Mouse (Mus musculus) urinary bladder, postnatal 10 days (tissue): ENCODE data around the gene Rprml.
"Not testable (repeated sequence)": the region's sequence is repeated elsewhere in the genome, so short reads cannot be mapped to it uniquely, and the experiment has no call there.

Experiments
- DNase-seq: peaks from one replicate; pipeline ENCODE4 v3.0.0; 2022; ENCODE audit warnings: low spot score

Gene Rprml

DNA sequence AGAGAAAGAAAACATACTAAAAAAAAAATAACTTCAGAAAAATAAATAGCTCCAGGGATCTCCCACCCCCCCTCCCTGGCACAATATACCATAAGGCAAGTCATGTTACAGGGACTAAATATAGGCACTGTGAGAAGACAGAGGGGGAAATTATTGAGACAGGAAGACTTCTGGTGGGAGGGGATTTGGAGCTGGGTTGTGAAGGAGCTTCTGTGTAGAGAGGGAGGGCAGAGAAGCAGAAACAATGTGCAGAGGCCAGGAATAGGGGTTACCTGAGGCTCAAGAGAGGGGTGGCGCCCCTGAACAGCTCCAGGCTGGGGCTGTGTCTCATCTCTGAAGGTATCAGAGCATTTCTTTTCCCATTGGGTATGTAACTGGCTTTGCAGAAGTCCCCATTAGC lies 16.3 kb downstream of the Rprml start:
- no peak for DNase-seq

DNA sequence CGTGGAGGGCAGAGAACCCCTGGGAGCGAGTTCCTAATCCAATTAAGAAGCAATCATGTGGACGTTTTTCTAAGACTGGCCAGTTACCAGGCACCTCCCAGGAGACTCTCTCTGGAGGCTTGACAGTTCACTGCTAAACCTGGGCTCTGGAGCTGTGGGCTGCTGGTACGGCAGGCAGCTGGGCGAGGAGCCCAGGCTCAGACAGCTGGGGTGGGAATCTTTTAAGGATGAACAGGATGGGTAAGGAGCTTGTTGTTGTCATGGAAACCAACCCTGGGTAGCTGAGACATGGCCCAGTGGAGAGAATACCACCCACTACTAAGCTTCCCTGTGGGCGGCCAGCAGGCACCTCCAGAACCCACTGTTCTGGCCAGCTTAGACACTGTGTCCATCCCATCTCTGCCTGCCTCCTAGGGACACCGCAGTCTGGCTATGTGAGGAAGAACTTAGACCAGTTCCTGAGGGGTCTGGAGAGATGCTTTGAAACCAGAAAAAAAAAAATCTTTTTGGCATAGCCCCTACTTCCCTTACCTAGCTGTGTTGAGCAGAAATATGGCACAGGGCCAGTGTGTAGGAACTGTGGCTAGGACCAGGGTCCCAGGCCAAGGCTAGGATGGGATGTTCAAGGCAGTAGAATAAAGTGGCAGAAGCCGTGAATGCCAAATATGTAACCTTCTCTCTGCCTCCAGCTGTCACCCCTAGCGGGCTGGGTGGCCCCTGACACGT lies 17.0 kb downstream of the Rprml start:
- DNase-seq, result no peak

DNA sequence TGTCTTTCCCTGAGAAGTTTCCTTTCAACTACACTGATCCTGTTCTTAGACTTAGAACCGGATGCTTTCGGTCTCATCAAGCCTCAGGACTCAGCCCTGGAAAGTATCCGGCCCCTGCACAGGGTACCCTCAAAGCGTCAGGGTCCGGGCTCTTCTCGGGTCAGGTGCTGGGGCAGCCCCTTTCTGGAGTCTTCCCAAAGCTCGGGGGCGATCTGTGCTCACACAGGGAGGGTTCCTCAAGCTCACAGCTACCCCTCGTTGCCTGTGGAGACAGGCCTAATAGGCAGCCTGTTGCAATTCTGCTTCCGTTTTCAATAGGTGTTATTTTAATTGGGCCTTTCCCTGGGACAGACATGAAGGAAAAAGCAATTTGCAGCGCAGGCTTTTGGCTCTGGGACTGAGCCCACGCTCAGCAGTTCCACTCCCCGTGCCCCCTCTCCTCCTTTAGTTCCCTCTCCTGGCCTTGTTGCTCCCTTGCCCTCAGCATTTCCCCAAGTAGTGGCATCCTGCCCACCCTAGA lies 17.6 kb downstream of the Rprml start:
- no peak for DNase-seq

GRCm38 (mm10) chr11:103675556-103675955 lies 26.2 kb downstream of the Rprml start:
- DNase-seq, result no peak

DNA sequence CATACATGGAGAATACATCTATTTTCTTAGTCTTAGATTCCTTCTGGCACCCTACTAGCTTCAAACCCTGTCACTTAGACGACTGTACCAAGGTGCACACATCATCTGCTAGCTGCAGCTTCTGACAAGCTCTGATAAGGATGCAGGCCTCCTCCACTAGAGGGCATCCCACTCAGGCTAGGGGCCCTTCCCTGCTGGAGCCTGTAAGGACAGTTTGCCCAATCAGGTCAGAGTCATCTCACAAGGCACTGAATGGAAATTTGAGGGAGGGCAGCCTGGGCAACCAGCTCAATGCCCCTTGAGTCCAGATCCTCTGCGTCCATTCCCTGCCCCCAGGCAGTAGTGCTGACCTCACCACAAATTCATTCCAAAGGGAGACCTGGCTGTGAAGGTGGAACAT lies 27.7 kb downstream of the Rprml start:
- DNase-seq, result not testable (repeated sequence)

GRCm38 (mm10) chr11:103683667-103684334 lies 34.4 kb downstream of the Rprml start:
- no peak for DNase-seq

DNA sequence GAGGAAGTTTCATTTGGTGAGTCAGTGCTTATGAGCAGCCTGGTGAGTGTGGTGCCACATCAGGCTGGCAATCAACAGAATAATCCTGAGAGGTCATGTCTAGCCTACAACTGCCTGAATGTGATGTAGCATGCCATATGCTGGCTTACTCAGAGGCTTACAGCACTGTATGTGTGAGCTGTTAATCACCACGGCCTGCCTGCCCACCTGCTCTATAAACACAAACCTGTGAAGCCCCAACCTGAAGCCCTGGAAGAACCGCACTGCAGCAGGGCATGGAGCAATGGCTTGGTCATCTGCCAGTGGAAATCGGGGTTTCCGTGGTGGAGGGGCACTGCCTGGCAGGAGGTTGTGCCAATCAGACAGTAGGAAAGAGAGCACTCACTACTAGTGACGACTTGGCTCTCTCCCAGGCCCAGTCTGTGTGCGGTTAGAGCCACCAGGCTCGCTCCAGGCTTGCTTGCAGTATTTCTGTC lies 35.9 kb downstream of the Rprml start:
- DNase-seq, result no peak

GRCm38 (mm10) chr11:103686706-103687105 lies 37.3 kb downstream of the Rprml start:
- DNase-seq, result no peak

DNA sequence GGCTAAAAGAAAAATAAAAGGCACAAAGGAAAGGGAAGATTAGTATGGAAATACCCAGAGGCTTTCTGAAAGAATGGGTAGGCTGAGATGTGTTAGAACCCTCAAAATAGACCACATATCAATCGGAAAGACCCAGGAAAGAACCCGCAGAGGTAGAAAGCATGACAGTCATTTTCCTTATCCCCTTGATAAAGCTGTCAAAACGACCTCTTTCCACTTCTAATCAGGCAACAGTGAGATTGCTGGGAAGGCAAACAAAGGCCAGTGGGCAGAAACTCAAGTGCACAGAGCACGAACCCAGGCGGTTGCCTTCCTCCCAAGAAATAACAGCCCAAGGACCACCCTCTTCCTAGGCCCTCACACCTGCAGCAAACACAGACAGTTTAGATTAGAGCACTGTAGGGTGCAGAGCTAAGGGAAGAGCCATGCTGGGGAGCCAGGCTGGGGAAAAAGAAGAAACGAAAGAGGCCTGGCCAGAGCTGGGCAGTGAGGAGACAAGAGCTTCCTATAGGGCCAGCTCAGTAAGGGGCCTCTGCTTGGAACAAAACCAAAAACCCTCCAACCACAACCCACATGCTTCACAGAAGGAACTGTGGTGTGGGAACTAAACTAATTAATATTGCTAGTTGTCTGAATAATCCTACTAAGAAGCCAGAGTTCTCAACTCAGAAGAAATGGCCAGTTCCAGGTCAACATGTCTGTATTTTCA lies 39.1 kb downstream of the Rprml start:
- DNase-seq, result no peak

DNA sequence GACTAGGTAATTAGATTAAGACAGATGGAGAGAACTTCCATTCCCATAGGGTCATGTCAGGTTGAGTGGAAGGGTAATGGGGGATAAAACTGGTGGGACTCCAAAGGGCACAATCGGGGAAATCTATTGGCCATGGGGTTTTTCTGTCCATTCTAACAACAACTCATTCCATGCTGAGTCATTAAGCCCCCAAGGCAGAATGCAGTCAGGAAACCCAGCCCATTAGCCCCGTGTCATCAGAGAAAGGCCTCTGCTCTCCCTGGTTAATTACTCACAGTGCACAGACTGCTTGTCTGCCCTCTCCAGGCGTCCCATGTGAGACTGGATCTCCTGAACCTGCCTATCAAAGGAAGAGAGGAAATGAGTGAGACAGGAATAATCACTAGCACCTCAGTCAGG lies 39.6 kb downstream of the Rprml start:
- no peak for DNase-seq

DNA sequence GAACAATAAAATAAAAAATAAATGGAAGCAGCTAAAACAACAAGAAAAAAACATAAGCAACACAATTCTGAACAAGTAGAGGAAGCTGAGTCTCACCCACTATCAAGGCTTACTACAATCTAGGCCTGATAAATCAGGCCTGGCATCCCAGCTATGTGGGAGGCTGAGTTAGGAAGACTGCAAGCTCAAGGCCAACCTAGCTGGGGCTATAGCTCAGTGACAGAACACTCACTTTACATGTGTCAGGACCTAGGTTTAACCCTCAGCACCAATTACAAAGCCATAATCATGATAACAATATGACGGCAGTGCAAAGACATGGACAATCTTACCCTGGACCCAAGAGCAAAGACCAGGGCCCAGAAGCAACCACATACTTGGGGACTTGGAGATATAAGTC lies 41.7 kb downstream of the Rprml start:
- no peak for DNase-seq

- no peak for DNase-seq
These were observed 43.9 kb downstream of the Rprml start for GRCm38 (mm10) chr11:103693241-103693640.

GRCm38 (mm10) chr11:103696851-103697564 lies 47.6 kb downstream of the Rprml start:
- DNase-seq, result no peak

GRCm38 (mm10) chr11:103697565-103698176 lies 48.3 kb downstream of the Rprml start, which contains the start of gene Gosr2:
Gene Gosr2 (minus strand): TSS chr11:103697898.
- DNase-seq, result peak; percentile 54

- DNase-seq, result no peak
These were observed 48.9 kb downstream of the Rprml start for GRCm38 (mm10) chr11:103698226-103698625.
